Mouse (Mus musculus): ENCODE measurements around the gene Lix1l.

The Lix1l gene

DNA sequence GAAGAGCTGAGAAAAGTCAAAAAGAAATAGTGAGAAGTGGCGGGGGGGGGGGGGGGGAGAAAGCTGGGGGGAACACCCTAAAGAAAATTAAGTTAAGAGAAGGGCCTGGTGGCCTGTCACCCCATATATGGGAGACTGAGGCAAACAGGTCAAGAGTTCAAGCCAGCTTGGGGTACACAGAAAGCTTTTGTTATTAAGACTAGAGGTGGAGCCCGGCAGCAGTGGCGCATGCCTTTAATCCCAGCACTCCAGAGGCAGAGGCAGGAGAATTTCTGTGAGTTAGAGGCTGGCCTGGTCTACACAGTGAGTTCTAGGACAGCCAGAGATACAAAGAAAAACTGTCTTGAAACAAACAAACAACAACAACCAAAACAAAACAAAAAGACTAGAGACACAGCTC, 35.8 kb upstream of the Lix1l start:
- in situ Hi-C loops (cut with MboI, MseI): no loop called here

DNA sequence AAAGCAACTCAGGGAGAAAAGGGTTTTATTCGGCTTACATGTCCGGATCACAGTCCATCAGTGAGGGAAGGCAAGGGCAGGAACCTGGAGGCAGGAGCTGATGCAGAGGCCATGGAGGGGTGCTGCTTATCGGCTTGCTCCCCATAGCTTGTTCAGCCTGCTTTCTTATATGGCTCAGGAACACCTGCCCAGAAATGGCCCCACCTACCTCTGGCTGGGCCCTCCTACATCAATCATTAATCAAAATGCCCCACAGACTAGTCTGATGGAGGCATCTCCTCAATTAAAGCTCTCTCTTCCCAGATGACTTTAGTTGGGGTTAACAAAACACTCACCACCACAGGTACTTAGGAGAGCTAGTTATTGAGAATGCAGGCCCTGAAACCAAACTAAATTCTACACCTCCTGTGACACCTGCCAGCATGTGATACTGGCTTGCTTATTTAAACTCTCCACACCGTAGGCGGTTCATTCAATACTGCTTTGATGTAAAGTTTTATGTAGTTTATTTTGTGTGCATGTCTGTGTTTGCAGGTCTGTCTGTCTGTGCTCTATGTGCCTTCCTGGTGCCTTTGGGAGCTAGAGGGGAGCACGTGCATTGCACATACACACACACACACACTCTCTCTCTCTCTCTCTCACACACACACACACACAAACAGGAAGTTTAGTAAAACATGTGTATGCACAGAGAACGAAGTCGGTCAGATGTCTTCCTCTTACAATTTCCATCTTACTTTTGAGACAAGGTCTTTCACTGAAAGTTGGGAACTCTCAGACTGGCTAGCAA, 34.1 kb upstream of the Lix1l start:
- in situ Hi-C loops (cut with MboI, MseI): no loop called here

DNA sequence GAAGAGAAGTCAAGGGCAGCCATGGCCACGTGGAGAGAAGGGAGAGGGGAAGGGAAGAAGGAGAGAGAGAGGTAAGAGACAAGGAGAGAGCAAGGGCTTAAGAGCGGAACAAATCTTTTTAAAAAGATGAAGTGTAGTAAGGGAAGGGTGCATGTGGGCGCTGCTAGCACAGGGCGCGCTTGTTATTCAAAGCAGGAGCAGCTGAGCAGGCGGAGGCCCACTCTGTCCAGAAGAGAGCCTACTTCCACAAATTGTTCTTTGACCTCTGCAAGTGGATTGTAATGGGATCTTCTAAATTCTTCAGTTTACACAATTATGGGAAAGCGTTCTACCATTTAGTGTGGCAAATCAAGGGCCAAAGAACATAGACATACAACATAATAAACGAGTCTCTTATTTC, 32.3 kb upstream of the Lix1l start:
- in situ Hi-C loops (cut with MboI, MseI): no loop called here

DNA sequence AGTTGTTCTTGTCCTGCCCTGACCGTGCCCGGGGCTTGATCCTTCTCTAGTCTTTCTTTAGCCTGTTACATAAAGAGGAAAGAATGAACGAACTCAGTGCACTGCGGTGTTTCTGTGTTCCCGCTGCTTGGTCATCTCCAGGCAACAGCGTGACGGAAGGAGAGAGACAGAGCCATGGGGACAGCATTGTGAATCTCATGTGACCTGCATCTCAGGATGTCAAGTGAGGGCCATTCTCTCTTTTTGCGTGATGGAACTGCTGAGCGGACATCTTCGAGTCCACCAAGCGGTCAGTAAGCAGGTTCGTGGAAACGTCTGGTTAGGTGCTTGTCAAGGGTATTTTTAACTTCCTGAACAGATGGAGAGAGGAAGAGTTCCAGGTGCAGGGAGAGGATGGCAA, 31.4 kb upstream of the Lix1l start:
- in situ Hi-C loops (cut with MboI, MseI): no loop called here

DNA sequence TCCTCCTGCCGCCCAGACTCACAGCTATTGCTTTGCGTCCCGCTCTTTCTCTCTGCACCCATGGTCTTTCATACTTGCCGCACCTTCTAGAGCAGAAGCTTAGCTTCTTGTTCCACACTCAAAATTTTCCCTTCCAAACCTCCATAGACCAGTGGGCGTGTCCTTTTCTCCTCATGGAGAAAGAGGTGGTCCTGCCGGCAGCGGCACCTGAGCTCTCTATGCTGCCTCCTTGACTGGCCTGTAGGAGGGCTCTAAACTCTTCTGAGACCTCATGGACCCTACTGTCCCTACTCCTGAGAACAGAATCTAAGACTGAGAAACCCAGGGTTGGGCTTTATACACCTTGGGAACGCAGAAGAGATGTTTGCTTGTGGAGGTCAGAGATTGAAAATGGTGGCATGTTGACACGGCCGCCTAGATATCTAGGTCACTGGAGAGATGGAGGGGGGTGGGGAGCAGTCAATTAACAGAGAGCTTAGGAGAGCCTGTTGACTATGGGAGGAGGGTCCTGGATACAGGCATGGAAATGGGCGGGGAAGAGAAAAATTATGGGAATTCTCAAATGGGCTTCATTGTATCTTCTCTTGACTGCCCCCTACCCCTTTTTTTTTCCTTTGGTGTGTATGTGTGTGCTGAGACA, 30.9 kb upstream of the Lix1l start:
- in situ Hi-C loops (cut with MboI, MseI): no loop called here

DNA sequence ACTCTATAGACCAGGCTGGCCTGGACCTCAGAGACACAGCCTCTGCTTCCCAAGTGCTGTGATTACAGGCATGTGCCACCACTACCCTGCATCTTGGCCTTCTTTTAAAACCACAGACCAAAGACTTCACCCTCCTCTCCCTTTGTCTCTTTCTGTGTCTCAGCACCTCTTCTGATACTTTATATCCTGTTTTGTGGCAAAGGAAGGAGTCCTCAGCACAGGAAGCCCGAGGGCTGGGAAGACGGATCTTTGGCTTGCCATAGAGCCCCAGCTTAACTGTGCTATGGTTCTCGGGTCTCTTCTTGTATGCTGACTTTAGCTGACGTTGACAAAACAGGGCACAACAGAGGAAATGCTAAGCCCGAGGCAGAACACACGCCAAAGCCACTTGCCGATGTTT, 30.3 kb upstream of the Lix1l start:
- in situ Hi-C loops (cut with MboI, MseI): no loop called here

DNA sequence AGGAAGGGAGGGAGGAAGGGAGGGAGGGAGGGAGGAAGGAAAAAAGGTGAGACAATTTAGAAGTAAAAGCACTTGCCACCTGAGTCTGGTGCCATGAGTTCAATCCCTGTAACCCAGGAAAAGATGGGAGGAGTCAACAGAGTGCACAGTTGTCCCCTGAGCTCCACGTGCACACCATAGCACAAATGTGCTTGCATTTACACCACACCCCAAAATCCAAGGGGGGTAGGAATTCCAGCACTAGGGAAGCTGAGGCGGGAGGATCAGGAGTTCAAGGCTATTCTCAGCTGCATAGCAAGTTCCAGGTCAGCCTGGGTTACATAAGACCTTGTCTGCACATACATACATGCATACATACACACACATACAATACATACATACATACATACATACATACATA, 29.6 kb upstream of the Lix1l start:
- in situ Hi-C loops (cut with MboI, MseI): no loop called here

DNA sequence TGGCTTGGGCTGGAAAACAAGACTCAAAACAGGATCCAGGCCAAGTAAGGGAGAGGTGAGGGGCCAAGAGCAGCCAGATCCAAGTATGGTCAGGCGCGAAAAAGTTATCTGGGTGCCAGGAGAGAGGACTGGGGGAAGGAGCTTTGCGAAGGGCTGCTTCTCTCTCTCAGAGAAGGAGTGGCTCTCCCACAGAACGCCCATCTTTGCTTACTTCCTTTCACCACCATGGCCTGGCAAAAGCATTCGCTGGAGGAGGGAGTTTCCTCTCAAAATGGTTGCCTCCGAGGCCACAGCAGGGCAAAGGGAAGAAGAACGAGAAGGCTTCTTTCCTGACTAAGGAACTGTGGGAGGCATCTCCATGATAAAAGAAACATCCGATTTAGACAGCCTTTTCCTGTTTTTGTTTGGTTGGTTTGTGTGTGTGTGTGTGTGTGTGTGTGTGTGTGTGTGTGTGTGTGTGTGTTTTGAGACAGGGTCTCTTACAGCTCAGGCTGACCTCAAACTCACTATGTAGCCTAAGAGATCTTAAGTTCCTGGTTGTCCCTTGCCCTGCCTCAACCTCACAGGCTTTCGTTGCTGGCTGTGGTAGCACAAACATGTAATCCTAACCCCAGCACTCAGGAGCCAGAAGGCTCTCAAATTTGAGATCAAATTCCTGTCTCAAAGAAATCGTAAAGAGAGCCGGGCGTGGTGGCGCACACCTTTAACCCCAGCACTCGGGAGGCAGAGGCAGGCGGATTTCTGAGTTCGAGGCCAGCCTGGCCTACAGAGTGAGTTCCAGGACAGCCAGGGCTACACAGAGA, 28.9 kb upstream of the Lix1l start:
- in situ Hi-C loops (cut with MboI, MseI): no loop called here

DNA sequence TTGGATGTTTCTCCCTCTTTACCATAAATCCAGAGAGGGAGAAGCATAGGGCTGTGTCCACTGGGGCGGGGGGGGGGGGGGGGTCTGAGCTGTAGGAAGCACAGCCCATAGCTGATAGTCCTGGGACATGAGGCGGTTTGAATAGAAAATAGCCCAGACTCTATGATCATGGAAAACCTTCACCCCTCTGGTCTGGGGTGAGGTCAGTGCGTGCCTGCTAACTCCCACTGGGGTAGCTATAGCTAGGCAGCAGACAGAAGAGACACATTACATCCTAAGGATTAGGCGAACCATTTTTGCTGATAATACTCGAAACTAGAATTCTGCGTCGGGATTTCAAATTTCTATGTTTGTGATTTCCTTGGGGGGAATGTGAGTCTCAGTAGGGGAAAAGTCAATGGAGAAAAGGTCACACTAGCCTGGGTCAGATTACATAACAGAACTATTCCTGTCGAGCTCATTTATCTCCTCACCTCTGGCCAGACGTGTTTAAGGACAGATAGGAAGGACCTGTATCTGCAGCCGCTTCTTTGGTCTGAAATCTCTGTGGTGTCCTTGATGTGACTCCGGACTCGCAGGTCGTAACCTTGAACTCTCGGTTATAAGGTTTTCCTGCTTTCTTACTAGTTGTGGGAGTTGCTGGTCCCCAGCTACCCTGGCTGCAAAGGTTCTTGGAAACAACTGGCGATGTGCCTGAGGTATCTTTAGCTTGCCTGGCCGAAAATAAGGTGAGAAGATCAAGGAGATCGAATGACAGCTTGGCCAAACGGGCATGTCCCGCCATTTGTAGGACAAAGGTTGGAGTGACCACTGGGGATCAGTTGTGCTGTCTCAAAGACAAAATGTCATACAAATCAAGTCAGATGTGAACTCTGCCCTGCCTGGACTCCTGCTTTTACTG, 27.1 kb upstream of the Lix1l start:
- in situ Hi-C loops (cut with MboI, MseI): no loop called here

DNA sequence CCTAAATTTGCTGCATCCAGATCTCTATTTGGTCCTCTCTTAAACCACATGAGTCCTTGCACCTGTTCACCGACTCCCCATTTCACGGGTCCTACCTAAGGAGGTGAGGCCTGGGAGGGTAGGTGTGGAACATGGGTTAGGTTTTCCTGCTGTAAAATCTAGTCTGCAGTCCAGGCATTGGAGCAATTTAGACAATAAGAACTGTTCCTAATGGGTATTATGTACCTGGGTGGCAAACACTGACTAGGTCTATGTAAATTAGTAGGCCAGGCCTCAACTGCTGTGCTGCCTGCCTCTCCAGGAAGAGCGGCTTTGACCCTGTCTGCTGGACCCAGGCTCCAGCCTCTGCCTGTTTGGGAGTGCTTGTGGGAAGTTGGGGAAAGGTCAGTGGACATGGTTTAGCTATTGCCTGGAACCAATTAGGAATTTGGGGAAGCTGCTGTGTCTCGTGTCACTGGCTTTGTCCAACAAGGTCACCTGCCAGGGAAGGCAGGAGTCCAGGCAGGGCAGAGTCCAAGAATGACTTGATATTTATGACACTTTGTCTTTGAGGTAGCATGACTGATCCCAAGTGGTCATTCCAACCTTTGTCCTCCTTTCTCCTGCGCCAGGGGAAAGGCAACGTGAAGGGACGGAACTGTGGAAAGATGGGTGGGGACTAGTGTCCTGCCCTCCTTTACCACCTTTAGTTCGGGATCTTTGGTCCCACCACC, 25.5 kb upstream of the Lix1l start:
- in situ Hi-C loops (cut with MboI, MseI): loop anchor here (5.0 kb wide), 1 partner anchor 73 kb away; no protein-coding TSS in a partner anchor

DNA sequence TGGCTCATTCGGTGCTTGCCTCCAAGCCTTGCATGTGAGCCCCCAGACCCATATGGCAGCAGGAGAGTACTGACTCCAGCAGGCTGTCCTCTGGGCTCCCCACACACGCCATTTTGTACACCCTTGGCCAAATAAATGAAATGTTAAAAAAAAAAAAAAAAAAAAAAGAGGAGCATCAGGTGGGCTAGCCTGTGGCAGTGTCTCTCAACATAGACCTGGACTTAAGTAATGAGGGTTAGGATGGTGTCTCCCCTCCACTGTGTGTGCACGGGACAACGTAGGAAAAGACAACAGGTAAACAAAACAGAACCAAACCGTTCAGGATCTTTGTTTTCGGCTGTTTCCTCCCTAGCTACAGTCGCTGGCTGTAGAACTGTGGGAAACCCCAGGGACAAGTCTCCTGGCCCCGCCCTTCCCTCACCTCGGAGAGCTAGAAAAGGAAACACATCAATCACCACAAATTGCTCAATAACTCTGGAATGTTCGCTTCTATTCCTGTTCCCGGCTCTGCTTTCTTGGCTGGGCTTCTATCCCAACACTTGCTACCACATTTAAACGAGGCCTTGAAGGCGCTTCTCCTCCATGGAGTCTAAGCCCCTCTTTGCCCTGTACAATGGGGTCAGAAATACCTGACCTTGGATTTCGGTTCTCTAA, 24.8 kb upstream of the Lix1l start:
- in situ Hi-C loops (cut with MboI, MseI): loop anchor here (5.0 kb wide), 1 partner anchor 74 kb away; no protein-coding TSS in a partner anchor

DNA sequence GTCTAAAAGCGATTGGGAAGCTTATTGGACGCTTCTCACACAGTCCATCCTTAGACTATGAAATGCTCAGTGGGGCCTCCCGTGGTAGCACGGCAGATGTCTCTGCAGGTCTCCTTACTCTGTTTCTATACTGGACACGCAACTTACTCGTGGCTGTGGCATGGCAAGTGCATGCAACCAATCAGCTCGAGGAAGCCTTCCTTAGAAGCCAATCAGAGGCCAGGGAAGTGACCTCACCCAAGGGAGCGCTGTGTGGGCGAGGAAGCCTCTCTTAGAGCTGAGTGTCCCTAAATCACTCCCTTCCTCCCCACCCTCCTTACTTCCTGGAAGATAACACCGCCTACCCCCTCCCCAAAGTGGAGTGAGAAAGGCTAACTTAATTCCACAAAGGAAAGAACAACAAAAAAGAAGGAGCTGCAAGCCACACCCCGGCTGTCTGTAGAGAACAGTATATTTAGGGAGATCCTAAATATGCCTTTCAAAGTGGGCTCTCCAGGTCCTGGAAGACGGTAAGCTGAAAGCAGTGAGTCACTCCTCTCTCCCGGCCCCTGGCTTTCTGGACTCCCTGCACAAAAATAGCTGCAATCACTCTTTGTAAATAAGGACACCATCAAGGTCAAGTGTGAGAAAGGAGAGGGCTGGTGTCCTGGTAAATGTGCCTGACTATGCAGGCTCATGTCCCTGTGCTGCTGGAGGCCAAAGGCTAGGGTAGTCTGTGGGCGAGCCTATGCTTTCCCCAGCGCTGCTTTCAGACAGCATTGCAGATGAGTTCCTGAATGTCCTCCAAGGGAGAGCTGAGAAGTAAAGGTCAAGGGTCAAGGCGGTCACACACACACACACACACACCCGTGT, 24.0 kb upstream of the Lix1l start, which contains the start of gene Gm16253:
Gene Gm16253 (plus strand): TSS at position 295 of the 852 bp plus-strand sequence.
- in situ Hi-C loops (cut with MboI, MseI): loop anchor here (5.0 kb wide), 1 partner anchor 75 kb away; no protein-coding TSS in a partner anchor

DNA sequence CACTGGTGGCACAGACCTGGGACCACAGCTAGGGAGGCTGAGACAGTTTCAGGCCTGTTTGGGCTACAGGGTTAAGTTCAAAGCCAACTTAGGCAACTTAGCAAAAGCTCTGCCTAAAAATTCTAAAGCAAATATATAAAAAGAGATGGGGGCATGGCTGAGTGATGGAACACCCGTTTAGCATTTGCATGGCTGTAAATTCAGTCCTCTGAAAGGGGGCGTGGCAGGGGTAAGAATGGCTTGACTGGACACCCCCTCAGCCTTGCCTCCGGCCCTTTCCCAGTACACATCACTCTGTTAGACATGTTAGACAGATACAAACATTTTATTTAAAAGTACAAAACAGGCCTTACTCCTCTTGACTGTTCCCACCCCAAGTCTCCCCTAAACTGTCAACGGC, 23.4 kb upstream of the Lix1l start:
- in situ Hi-C loops (cut with MboI, MseI): loop anchor here (5.0 kb wide), 1 partner anchor 75 kb away; no protein-coding TSS in a partner anchor

DNA sequence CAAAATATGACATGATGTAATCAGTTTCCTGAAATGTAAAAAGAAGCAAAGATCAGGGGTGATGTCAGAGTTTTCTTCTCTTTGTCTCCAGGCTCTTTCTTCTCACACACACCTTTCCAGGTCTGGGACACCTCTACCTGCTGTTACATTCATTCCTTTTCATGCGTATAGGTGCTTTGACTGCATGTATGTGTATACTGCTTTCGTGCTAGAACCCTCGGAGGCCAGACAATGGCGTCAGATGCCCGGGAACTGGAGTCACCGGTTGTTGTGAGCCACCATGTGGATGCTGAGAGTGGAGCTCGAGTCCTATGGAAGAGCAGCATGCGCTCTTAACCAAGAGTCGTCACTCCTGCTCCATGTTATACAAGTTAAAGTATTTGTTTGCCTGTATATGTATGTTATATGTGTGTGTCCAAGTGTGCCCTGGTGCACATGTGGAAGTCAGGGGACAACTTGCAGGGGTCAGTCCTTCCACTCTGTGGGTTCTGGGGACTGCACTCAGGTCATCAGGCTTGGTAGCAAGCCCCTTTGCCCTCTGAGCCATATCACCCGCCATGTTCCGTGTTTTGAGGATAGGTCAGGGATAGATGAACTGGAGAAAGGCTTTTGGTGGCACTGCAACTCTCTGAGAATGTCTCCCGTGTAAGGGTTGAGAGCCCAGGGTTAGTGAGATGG, 22.2 kb upstream of the Lix1l start:
- in situ Hi-C loops (cut with MboI, MseI): loop anchor here (5.0 kb wide), 1 partner anchor 76 kb away; no protein-coding TSS in a partner anchor

DNA sequence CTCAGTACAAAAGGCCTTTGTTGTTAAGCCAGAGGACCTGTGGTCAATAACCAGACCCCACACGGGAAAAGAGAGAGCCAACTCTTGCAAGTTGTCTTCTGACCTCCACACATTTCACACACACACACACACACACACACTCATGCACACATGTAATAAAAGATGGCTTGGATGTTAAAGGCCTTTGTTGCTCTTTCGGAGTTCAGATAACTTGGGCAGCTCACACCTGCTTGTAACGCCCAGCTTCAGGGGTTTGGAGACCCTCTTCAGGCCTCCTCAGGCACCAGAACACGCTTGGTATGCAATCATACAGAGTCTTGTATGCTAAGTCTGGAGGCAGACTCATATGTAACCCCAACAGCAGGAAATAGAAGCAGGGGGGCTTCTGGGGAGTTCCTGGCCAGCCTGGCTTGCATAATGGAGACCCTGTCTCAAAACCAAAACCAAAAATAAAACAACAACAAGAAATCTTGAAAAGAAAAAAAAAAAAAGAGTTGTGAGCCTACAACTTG, 21.7 kb upstream of the Lix1l start:
- in situ Hi-C loops (cut with MboI, MseI): loop anchor here (5.0 kb wide), 1 partner anchor 77 kb away; no protein-coding TSS in a partner anchor

DNA sequence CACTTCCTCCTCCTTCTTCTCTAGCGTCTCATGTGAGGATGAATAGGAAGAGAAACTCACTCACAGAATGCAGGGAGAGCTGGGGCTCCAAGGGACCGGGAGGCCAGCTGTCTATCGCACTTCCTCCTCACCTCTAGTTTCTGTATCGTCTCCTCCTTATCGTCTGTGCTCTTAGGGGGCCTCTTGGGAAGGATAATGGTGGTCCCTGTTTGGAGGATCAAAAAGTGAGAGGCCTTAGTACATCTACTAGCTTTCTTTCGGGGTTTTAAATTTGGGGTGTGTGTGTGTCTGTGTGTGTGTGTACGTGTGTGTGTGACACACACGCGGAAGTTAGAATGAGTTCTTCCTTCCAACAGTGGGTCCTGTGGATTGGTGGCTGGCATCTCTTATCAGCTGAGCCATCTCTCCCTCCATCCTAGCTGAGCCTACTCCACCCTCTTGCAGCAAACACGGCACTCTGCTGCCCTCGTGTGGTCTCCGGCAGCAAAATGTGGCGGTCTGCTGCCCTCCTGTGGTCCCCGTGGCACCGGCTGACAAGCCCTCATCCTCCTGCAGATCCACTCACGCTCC, 21.0 kb upstream of the Lix1l start:
- in situ Hi-C loops (cut with MboI, MseI): loop anchor here (5.0 kb wide), 3 partner anchors 38 to 78 kb away; no protein-coding TSS in a partner anchor

DNA sequence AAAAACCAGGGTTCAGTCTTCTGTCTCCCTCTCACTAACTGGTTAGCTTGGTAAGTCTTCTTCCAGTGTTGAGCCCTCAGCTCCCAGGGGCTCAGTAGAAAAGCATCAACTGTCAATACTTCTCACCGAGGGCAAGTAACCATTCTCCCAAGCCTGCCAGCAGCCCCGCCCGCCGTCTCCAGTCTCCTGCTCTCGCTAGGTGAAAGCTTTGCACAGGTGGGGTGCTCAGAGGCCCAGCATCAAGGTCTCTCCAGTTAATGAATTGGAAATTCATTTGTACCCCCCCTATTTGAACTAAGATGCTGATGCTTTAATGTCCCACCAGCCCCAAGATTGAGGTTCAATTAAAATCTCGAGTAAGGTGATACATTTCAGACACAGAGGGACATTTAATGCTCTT, 19.8 kb upstream of the Lix1l start:
- in situ Hi-C loops (cut with MboI, MseI): loop anchor here (5.0 kb wide), 2 partner anchors 39 to 61 kb away; no protein-coding TSS in a partner anchor
